Mouse (Mus musculus) left cerebral cortex, postnatal 4 days (tissue): ENCODE results near the gene Copb1. TPM values are rescaled to one million over a fixed set of nuclear protein-coding genes. Genes with fewer than 3 reads are reported as not detected.

Source experiments
- DNase-seq: peaks from one replicate; pipeline ENCODE4 v3.0.0-alpha.2; 2022
- intact Hi-C: fragments of 180-260 bp; cut with DNase I; formaldehyde crosslinking; loops from one replicate; pipeline ENCODE4 v1.15.1; 2025
- total RNA-seq, 2 experiments: library from RNA; stranded (reverse); gene quantifications; 2 replicates each; pipeline ENCODE4 v1.2.3; 2021

Gene Copb1
- total RNA-seq, 2 experiments from 2014 or later = 76.7 to 80.3 TPM

DNA sequence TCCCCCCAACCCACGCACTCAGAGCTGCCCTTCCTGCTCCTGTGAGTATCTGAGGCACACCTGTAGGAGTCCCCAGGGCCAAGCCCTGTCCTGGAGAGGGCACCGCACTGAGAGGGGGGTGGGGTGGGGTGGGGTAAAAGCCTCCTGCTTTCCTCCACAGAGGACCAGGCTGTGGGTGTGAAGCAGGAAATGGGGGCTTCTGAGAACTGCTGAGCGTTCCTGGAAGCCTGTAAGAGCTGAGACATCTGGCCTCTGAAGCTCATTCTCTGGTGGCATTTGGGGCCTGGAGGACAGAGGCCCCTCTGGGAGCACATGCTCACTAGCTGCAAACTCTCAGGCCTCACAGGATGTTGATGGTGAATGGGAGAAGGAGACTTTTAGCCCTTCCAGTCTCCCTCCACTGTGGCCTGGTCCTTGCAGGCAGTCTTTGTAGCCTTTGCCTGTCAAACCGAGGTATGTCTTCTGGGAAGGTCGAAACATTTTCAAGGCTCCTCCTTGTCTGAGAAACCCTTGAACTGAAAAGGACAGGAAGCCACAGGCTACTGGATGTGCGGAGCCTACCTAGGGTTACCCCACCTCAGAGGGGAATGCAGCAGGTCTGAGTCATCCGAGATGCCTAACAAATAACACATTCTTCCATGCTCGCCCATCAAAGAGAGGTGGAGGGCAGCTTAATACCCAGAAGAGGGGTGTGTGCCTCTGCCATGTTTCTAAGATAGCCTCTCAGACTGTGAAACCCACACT, 83.0 kb downstream of the Copb1 start:
- intact Hi-C loops = no loop called here
- no peak for DNase-seq

DNA sequence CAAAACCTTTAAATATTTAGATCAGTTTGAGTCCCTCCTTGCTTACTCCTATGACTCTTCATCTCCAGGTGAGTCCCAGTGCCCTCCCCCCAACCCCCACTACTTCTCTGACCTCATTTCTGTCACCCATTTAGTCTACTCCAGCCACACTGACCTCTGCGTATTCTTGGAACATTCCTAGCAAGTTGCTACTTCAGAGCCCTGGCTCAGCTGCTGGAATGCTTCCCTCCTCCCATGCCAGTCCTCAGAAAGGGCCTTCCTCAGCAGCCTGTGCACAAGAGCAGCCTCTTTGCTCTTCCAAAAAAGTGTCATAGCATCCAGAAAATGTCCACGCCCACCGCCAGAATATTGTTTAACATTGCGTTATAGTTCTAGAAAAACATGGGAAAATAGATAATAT, 84.5 kb downstream of the Copb1 start:
- intact Hi-C loops = no loop called here
- DNase-seq = no peak

DNA sequence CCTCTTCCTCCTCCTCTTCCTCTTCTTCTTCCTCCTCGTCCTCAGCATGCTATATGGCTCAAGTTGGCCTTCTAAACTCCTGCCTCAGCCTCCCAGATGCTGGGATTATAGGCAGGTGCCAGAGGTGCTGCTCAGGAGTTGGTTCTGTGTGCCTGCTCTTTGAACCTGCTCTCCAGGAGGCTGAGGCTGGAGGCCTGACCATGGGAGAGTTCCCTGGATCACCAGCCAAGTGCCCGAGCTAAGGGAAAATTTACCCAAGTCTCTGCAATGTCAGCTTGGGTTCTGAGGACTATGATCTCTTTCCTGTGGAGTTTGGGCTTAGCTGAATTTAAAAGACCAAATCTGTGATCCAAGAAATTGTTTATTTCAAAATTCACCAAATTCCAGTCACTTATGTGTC, 85.1 kb downstream of the Copb1 start:
- intact Hi-C loops = no loop called here
- DNase-seq = no peak

Other genes with a start within 250 kb of the Copb1 start
- 10 to 100 TPM; 71.3 to 74.0 TPM for gene Rras2, start 136.9 kb downstream of the Copb1 start, total RNA-seq
- gene Psma1, start 21.4 kb upstream of the Copb1 start, total RNA-seq = 100 to 1,000 TPM; 161 to 164 TPM
- 10 to 100 TPM; 11.4 to 12.9 TPM for gene Pde3b, start 160.6 kb upstream of the Copb1 start, total RNA-seq